Comparison of ENCODE assay signal across 10 mouse cellular contexts in genomic region chr19:21376445-21377218, GRCm38 (mm10).
A peak's percentile ranks its signal among the peaks of the same experiment; 100 is the strongest.
DNase-seq lines count a peak whose midpoint lies in the region; ATAC-seq and TF ChIP-seq lines count a peak whose summit lies in the region.
"Had no signal": no experiment of that assay in that cellular context is flagged by ENCODE, and none has a peak within 500 bp of the region (broad histone marks: within the 10 kb centered on the region; RNA-seq: fewer than 3 reads in every experiment).

No protein-coding gene starts in this region.

- no peaks in the 10 kb centered on the region for H3K27me3 ChIP-seq in heart, embryonic 11.5 days (ENCODE audit: control insufficient read depth, insufficient read depth, low read length)
- no peaks in the 10 kb centered on the region for H3K27me3 ChIP-seq in MEL (ENCODE audit: control insufficient read depth in 1 of 2, insufficient read depth in 2 of 2, low read length in 2 of 2)
- H3K27me3 ChIP-seq in liver, postnatal 0 days (ENCODE audit: insufficient read depth, low read length) = no peaks in the 10 kb centered on the region
- H3K27me3 ChIP-seq: hindbrain, embryonic 15.5 days; midbrain, embryonic 12.5 days had no signal

- intact Hi-C loops in left cerebral cortex, postnatal 25 days (cut with DNase I) = loop anchor here (10.0 kb wide), 1 partner anchor 928 kb away; no protein-coding TSS in a partner anchor

- H3K36me3 ChIP-seq in heart, embryonic 11.5 days (ENCODE audit: control insufficient read depth, insufficient read depth, low read length) = no peaks in the 10 kb centered on the region
- H3K36me3 ChIP-seq in MEL (ENCODE audit: control insufficient read depth in 1 of 2, insufficient read depth in 2 of 2, low read length in 2 of 2) = peaks cover 0 to 53% of the 10 kb centered on the region in 2 experiments; a peak in 2 of 4 replicates
- no peaks in the 10 kb centered on the region for H3K36me3 ChIP-seq in liver, postnatal 0 days (replicated peaks; ENCODE audit: insufficient read depth, low read length)
- H3K36me3 ChIP-seq: hindbrain, embryonic 15.5 days; midbrain, embryonic 12.5 days had no signal

- no peak overlapping the region for H3K27ac ChIP-seq in heart, embryonic 11.5 days (ENCODE audit: low read depth, low read length)
- peak overlapping the region; percentile 98 for H3K27ac ChIP-seq in MEL (ENCODE audit: control insufficient read depth, low read depth, low read length)
- H3K27ac ChIP-seq in liver, postnatal 0 days (ENCODE audit: low read depth) = peak overlapping the region; percentile 30; the same call in 1 of the 2 replicates
- H3K27ac ChIP-seq: hindbrain, embryonic 15.5 days; midbrain, embryonic 12.5 days had no signal

- no peak overlapping the region for H3K4me3 ChIP-seq in heart, embryonic 11.5 days (ENCODE audit: low read depth, low read length)
- no peak overlapping the region for H3K4me3 ChIP-seq in MEL (ENCODE audit: control insufficient read depth in 1 of 2, insufficient read depth in 1 of 2, low read depth in 2 of 2, low read length in 2 of 2)
- H3K4me3 ChIP-seq in liver, postnatal 0 days (ENCODE audit: low read depth, low read length) = no peak overlapping the region
- H3K4me3 ChIP-seq: hindbrain, embryonic 15.5 days; midbrain, embryonic 12.5 days had no signal

- no peaks in the 10 kb centered on the region; the same call in 1 of the 2 replicates for H3K79me2 ChIP-seq in MEL (ENCODE audit: control insufficient read depth, insufficient read depth, low read length, poor library complexity)

- H3K9ac ChIP-seq in heart, embryonic 11.5 days (ENCODE audit: low read depth, low read length) = no peak overlapping the region
- peak overlapping the region; percentile 57 for H3K9ac ChIP-seq in MEL (ENCODE audit: control insufficient read depth, low read depth, low read length, poor library complexity, severe bottlenecking)
- H3K9ac ChIP-seq in liver, postnatal 0 days (replicated peaks) = no peak overlapping the region
- H3K9ac ChIP-seq: hindbrain, embryonic 15.5 days; midbrain, embryonic 12.5 days had no signal

- TF ChIP-seq EP300 in MEL (IDR thresholded peaks at IDR 0.05; ENCODE audit: low read depth in 1 of 2, low read length in 2 of 2) = peak; percentile 90 to 98
- peak; percentile 97 for TF ChIP-seq EP300 in liver, postnatal 0 days (IDR thresholded peaks at IDR 0.05; ENCODE audit: low read depth)

- DNase-seq in heart, adult 11 months = peak; percentile 97
- DNase-seq in MEL (ENCODE audit: low read depth, low spot score) = peak; percentile 91
- peak; percentile 26 to 47 for DNase-seq in cerebellum, adult 18-20 months
- DNase-seq in liver, postnatal 0 days = peak; percentile 18
- no peak for DNase-seq in embryo, embryonic 10 days (ENCODE audit: low spot score)
- no peak for DNase-seq in right cerebral cortex, postnatal 4 days
- DNase-seq in left cerebral cortex, postnatal 25 days (ENCODE audit: low spot score in 2 of 2) = no peak

- TF ChIP-seq CTCF in MEL (IDR thresholded peaks at IDR 0.05 in 2 of 3, conservative IDR thresholded peaks at IDR 0.05 in 1 of 3; ENCODE audit: control insufficient read depth in 1 of 3, insufficient read depth in 1 of 3, low read depth in 2 of 3, low read length in 3 of 3, poor library complexity in 1 of 3, severe bottlenecking in 1 of 3) = no peak
- TF ChIP-seq CTCF in liver, postnatal 0 days (IDR thresholded peaks at IDR 0.05; ENCODE audit: low read depth) = no peak

- TF ChIP-seq POLR2A in MEL (IDR thresholded peaks at IDR 0.05; ENCODE audit: control insufficient read depth in 1 of 2, insufficient read depth in 1 of 2, low read depth in 1 of 2, low read length in 2 of 2, poor library complexity in 1 of 2) = no peak

- 0 out of 2 replicates have a peak, but pooled peaks have one; percentile 4 for TF ChIP-seq RAD21 in MEL (IDR thresholded peaks at IDR 0.05; ENCODE audit: low read depth, low read length)

- no peak overlapping the region for H3K4me2 ChIP-seq in heart, embryonic 11.5 days
- H3K4me2 ChIP-seq in liver, postnatal 0 days (ENCODE audit: low read depth, low read length) = no peak overlapping the region
- H3K4me2 ChIP-seq: hindbrain, embryonic 15.5 days; midbrain, embryonic 12.5 days had no signal

- no peaks in the 10 kb centered on the region for H3K9me3 ChIP-seq in heart, embryonic 11.5 days (replicated peaks; ENCODE audit: control insufficient read depth, low read length)
- H3K9me3 ChIP-seq in MEL (replicated peaks; ENCODE audit: insufficient read depth, low read length) = no peaks in the 10 kb centered on the region
- no peaks in the 10 kb centered on the region for H3K9me3 ChIP-seq in liver, postnatal 0 days (ENCODE audit: low read length)
- H3K9me3 ChIP-seq: hindbrain, embryonic 15.5 days had no signal

- 75% methylated on average over 4 of the region's 4 CpGs for WGBS in heart, embryonic 11.5 days (ENCODE audit: insufficient replicate concordance)
- WGBS in liver, postnatal 0 days (ENCODE audit: insufficient replicate concordance) = 64% methylated on average over 4 of the region's 4 CpGs

- no peaks in the 10 kb centered on the region for H3K4me1 ChIP-seq in heart, embryonic 11.5 days (ENCODE audit: control insufficient read depth, insufficient read depth, low read length)
- peaks cover 17 to 42% of the 10 kb centered on the region in 2 experiments for H3K4me1 ChIP-seq in MEL (ENCODE audit: control insufficient read depth in 1 of 2, insufficient read depth in 2 of 2, low read length in 2 of 2)
- H3K4me1 ChIP-seq in liver, postnatal 0 days (ENCODE audit: insufficient read depth) = 0 out of 2 replicates have a peak, but pooled peaks cover 6% of the 10 kb centered on the region
- H3K4me1 ChIP-seq: hindbrain, embryonic 15.5 days; midbrain, embryonic 12.5 days had no signal

- ATAC-seq in heart, embryonic 11.5 days (replicated peaks; ENCODE audit: insufficient number of reproducible peaks, low FRiP score, low TSS enrichment) = no peak
- peak; percentile 87 for ATAC-seq in liver, postnatal 0 days

TF ChIP-seq in MEL, 35 proteins besides CTCF, POLR2A, EP300 and RAD21:
- TF ChIP-seq SIN3A (IDR thresholded peaks at IDR 0.05; ENCODE audit: low read length) (peak; percentile 92), MAFK (IDR thresholded peaks at IDR 0.05; ENCODE audit: borderline replicate concordance, low read depth, low read length) (peak; percentile 66; the same call in 1 of the 2 replicates), E2F4 (IDR thresholded peaks at IDR 0.05; ENCODE audit: borderline replicate concordance, low read depth, low read length) (peak; percentile 91), KAT2A (conservative IDR thresholded peaks at IDR 0.05; ENCODE audit: low read depth, low read length) (no peak), MAZ (IDR thresholded peaks at IDR 0.05; ENCODE audit: low read depth, low read length) (no peak), RCOR1 (IDR thresholded peaks at IDR 0.05; ENCODE audit: low read depth, low read length) (peak; percentile 43; the same call in 1 of the 2 replicates), MYC (IDR thresholded peaks at IDR 0.05; ENCODE audit: low read depth, low read length) (peak; percentile 81), TAL1 (IDR thresholded peaks at IDR 0.05; ENCODE audit: low read length) (peak; percentile 76), MYB (IDR thresholded peaks at IDR 0.05; ENCODE audit: low read depth, low read length) (peak; percentile 61; the same call in 1 of the 2 replicates), JUND (IDR thresholded peaks at IDR 0.05; ENCODE audit: low read depth, low read length) (peak; percentile 92), GATA1 (IDR thresholded peaks at IDR 0.05; ENCODE audit: low read depth, low read length) (peak; percentile 89), TCF12 (IDR thresholded peaks at IDR 0.05; ENCODE audit: low read depth, low read length) (peak; percentile 66), GABPA (IDR thresholded peaks at IDR 0.05; ENCODE audit: low read depth, low read length) (peak; percentile 64; the same call in 1 of the 2 replicates), BHLHE40 (IDR thresholded peaks at IDR 0.05; ENCODE audit: borderline replicate concordance, low read depth, low read length) (no peak), ELF1 (IDR thresholded peaks at IDR 0.05; ENCODE audit: low read depth, low read length) (no peak), CHD2 (IDR thresholded peaks at IDR 0.05; ENCODE audit: low read length) (no peak), ETS1 (IDR thresholded peaks at IDR 0.05; ENCODE audit: low read depth, low read length) (peak; percentile 93)

Comparison
In these comparisons a context has a peak if more than half of its experiments do, and no peak if none do; other contexts are left out.
1. DNase-seq: peak in heart, adult 11 months (single experiment), MEL (single experiment), cerebellum, adult 18-20 months (2 of 2) and liver, postnatal 0 days (single experiment); none in embryo, embryonic 10 days (single experiment), right cerebral cortex, postnatal 4 days (single experiment) and left cerebral cortex, postnatal 25 days (0 of 2).